Mouse (Mus musculus) heart, adult 18-20 months (tissue): Measurements from ENCODE around the gene Pes1. TPM values are rescaled to one million over a fixed set of nuclear protein-coding genes. Genes with fewer than 3 reads are reported as not detected.
"Not testable (repeated sequence)": the region's sequence is repeated elsewhere in the genome, so short reads cannot be mapped to it uniquely, and the experiment has no call there.

ENCODE experiments used
- DNase-seq, 2 experiments: peaks; one replicate each; pipeline ENCODE4 v3.0.0; 2021 to 2022; ENCODE audit warnings: mixed read lengths in 1 of 2
- total RNA-seq, 2 experiments: library from RNA; stranded (reverse); gene quantifications; 2 replicates each; pipeline ENCODE4 v1.2.3; 2021

Gene Pes1
- total RNA-seq, 2 experiments from 2014 or later, result 27.4 to 27.6 TPM

DNA sequence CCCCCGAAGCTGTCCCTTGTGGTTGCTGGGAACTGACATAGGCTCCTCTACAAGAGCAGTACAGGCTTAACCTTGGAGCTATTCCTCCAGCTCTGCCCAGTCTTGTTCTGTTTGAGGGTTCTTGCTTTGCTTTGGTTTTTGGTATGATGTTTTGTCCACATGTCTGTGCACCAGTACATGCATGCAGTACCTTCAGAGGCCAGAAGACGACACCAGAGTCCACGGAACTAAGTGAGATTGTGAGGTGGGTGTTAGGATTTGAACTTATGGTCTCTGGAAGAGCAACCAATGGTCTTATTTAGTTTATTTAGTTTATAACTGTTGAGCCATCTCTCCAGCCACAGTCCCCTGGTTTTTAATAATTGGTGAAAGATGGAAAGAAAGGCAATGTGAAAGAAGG, 42.7 kb downstream of the Pes1 start:
- DNase-seq, result no peak

DNA sequence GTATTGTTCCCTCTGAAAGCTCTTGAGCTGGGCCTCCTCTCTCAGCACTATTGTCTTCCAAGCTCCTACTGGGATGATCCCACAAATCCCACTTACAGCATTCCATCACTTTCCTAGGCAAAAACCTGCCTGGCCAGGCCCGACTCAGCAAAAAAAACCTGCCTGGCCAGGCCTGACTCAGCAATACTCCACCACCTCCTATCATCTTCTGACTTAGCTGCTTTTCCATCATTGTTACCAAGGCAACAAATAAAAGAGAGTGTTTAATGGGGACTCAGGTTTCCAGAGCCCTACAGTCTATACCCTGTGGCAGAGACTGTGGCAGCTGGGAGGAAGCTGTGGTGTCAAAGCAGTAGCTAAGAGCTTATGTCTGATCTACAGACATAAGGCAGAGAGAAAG, 48.8 kb downstream of the Pes1 start:
- no peak for DNase-seq

DNA sequence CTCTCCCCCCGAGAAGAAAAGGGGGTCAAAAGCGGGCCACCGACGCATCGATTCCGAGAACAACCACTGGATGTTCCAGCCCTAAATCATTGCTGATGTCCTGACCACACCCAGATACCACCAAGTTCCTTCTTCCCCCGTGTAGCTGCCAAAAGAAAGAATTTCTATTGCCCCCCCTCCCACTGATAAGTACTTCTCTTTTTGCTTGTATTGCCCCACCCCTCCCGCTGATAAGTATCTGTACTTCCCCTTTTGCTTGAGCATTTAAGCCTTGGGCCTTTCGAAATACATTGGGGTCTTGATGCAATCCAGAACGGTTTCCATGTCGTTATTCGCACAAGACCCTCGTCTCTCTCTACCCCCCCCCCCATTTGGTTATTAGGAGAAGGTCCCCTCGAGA, 52.0 kb downstream of the Pes1 start:
- DNase-seq, result not testable (repeated sequence)

DNA sequence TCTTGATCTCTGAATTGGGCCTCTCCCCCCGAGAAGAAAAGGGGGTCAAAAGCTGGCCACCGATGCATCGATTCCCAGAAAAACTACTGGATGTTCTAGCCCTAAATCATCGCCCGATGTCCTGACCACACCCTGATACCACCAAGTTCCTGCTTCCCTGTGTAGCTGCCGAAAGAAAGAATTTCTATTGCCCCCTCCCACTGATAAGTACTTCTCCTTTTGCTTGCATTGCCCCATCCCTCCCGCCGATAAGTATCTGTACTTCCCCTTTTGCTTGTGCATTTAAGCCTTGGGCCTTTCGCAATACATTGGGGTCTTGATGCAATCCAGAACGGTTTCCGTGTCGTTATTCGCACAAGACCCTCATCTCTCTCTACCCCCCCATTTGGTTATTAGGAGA, 58.3 kb downstream of the Pes1 start:
- not testable (repeated sequence) for DNase-seq

DNA sequence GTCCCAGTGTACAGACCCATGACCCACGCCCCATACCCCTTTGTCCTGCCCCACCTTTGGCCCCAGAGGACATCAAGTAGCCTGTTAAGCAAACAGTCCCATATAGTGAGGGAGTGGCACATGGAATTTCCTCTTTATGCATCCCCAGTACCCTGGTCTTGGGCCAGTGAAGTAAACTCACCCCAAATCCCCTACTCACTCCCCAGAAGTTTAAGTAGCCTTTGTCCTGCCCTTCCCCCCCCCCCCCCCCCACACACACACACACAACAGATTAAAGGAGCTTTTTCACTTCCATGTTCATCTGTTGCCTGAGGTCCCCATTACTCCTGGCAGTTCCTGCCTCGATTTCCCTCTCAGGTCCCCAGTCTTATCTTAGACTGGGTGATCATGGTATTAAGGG, 59.5 kb downstream of the Pes1 start:
- no peak for DNase-seq

DNA sequence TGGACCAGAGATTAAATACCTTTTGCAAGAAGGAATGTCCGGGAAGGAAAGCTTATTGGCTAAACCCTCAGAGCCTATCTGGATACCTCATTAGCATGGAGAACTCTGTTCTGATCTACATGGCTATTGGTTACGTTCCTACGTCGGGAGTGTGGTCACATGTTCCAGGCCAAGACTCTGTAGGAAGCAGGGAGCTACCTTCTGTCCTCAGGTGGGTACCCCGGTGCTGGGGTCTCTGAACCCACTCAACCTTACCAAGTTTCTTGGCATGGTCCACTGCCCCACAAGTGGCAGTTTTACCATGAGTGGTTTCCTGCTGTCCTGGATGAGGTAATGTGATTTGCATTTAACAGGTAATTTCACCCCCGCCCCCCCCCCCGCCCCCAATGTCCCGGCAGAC, 63.3 kb downstream of the Pes1 start:
- no peak for DNase-seq

DNA sequence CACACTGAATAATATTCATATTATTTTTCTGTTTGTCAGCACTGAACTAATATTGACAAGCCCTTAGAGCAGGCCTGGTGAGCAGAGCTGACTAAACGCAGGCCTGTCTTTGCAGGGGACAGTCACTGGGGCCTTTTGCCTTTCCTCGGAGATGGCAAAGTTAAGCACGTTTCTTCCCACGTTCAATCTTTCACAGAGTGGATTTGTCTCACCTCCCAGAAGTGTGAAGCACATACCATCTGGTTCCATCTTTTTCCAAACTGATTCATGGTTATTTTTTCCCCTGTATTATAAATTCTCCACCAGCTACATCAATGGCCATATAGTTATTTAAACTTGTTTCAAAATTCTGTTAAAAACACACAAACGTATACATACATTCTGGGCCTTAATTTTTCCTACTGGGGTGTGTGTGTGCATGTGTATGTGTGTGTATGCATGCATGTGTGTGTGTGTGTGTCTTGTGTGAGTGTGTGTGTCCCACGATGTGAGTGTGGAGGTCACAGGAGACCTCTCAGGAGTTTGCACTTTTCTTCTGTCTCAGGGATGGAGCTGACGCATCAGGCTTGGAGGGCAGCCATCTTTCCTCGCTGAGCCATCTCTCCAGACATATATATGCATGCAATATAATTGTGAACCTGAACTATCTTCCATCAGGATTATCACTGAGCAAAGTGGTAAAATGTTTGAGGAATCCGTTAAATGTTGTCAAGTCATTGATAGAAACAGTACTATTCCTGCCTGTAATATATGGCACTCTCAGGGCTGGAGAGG, 64.0 kb downstream of the Pes1 start:
- DNase-seq, result no peak

DNA sequence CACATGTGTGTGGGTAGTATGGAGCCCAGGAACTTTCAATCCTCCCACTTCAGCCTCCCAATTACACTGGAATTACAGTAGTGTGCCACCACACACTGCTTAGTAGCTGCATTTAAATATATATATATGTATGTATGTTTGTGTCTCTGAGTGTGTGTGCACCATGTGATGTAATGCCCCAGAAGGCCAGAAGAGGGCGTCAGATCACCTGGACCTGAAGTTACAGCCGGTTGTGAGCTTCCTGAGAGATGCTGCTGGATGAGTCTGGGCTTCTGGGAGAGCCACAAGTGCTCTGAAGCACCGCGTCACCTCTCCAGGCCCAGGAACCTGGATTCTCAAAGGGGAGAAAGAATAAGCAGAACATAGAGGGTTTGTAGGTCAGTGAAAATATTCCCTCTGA, 65.6 kb downstream of the Pes1 start:
- DNase-seq, result no peak

Other genes starting within 250 kb of the Pes1 start
- gene Osbp2, start 100.1 kb upstream of the Pes1 start, total RNA-seq, result 10 to 100 TPM; 17.9 to 20.3 TPM
- under 1 TPM; 0.55 to 0.64 TPM for gene 4921536K21Rik, start 68.9 kb upstream of the Pes1 start, total RNA-seq
- 10 to 100 TPM; 28.3 to 28.6 TPM for gene Dusp18, start 68.7 kb upstream of the Pes1 start, total RNA-seq
- gene Slc35e4, start 49.3 kb upstream of the Pes1 start, total RNA-seq, result 1 to 10 TPM; 3.5 TPM
- 10 to 100 TPM; 37.9 to 50.5 TPM for gene Tcn2, start 31.8 kb upstream of the Pes1 start, total RNA-seq
- not detected for gene 4930556J24Rik, start 12.8 kb downstream of the Pes1 start, total RNA-seq
- under 1 TPM; 0.15 to 0.23 TPM for gene Gal3st1, start 19.7 kb downstream of the Pes1 start, total RNA-seq
- gene Sec14l4, start 67.5 kb downstream of the Pes1 start, total RNA-seq, result under 1 TPM; 0.25 to 0.85 TPM
- gene Sec14l3, start 100.9 kb downstream of the Pes1 start, total RNA-seq, result 1 to 10 TPM in 1 of 2 experiments, not detected in 1; 6.2 TPM
- 100 to 1,000 TPM; 133 to 172 TPM for gene Mtfp1, start 131.5 kb downstream of the Pes1 start, total RNA-seq
- gene Sec14l2, start 159.4 kb downstream of the Pes1 start, total RNA-seq, result under 1 TPM; 0.44 to 0.87 TPM
- 10 to 100 TPM; 11.6 to 13.5 TPM for gene Rnf215, start 171.2 kb downstream of the Pes1 start, total RNA-seq
- gene Ccdc157, start 196.3 kb downstream of the Pes1 start, total RNA-seq, result 1 to 10 TPM; 3.5 to 5.2 TPM
- gene Sf3a1, start 196.4 kb downstream of the Pes1 start, total RNA-seq, result 10 to 100 TPM; 33.4 to 38.3 TPM
- gene Tbc1d10a, start 222.8 kb downstream of the Pes1 start, total RNA-seq, result 10 to 100 TPM; 11.5 to 11.9 TPM